Mouse (Mus musculus) MEL (cell line): ENCODE measurements at regions not wholly inside any gene's neighbourhood (a gene's known extent, or its start where the extent isn't known, plus 50 kb on each side); places are given as distances from the start of the nearest gene placed in this dataset.
A peak's percentile ranks its signal among the peaks of the same experiment; 100 is the strongest.

Experiments used
- DNase-seq: peaks from one replicate; pipeline ENCODE4 v3.0.0; 2011; ENCODE audit warnings: low read depth, low spot score
- H3K27ac ChIP-seq: 2 replicates; pipeline ENCODE4 v1.5.1; 2012; ENCODE audit warnings: low read depth, mild to moderate bottlenecking, control low read depth, low read length, moderate library complexity; ENCODE audit not compliant: control insufficient read depth
- H3K27me3 ChIP-seq, 2 experiments: fragments of 150-350 bp in 1 of 2; sonication (generic) in 1 of 2; 2 replicates each; pipeline ENCODE4 v1.6.1; 2012; ENCODE audit warnings: low read length in 2 of 2, mild to moderate bottlenecking in 2 of 2, improper control_type of control experiment in 1 of 2, moderate library complexity in 1 of 2; ENCODE audit not compliant: insufficient read depth in 2 of 2, control insufficient read depth in 1 of 2
- H3K36me3 ChIP-seq, 2 experiments: 2 replicates each; pipeline ENCODE4 v1.6.1; 2012 to 2014; ENCODE audit warnings: low read length in 2 of 2, improper control_type of control experiment in 1 of 2, inconsistent platforms in 1 of 2, mild to moderate bottlenecking in 1 of 2; ENCODE audit not compliant: insufficient read depth in 2 of 2, control insufficient read depth in 1 of 2
- H3K4me1 ChIP-seq, 2 experiments: fragments of 150-350 bp in 1 of 2; sonication (generic) in 1 of 2; 2 replicates each; pipeline ENCODE4 v1.6.1; 2012; ENCODE audit warnings: low read length in 2 of 2, improper control_type of control experiment in 1 of 2, mild to moderate bottlenecking in 1 of 2; ENCODE audit not compliant: insufficient read depth in 2 of 2, control insufficient read depth in 1 of 2
- H3K4me3 ChIP-seq, 2 experiments: fragments of 150-350 bp in 1 of 2; sonication (generic) in 1 of 2; 2 replicates each; pipeline ENCODE4 v1.5.1; 2012; ENCODE audit warnings: low read depth in 2 of 2, low read length in 2 of 2, mild to moderate bottlenecking in 2 of 2, moderate library complexity in 2 of 2, control low read depth in 1 of 2, improper control_type of control experiment in 1 of 2; ENCODE audit not compliant: control insufficient read depth in 1 of 2, insufficient read depth in 1 of 2
- H3K79me2 ChIP-seq: 2 replicates; pipeline ENCODE4 v1.6.1; 2012; ENCODE audit warnings: mild to moderate bottlenecking, low read length, moderate library complexity; ENCODE audit not compliant: control insufficient read depth, poor library complexity, insufficient read depth
- H3K9ac ChIP-seq: 2 replicates; pipeline ENCODE4 v1.6.1; 2012; ENCODE audit warnings: low read depth, mild to moderate bottlenecking, control low read depth, low read length, moderate library complexity; ENCODE audit not compliant: control insufficient read depth, poor library complexity, severe bottlenecking
- H3K9me3 ChIP-seq: fragments of 150-350 bp; sonication (generic); replicated peaks from 2 replicates; pipeline ENCODE4 v1.6.1; 2012; ENCODE audit warnings: mild to moderate bottlenecking, low read length, improper control_type of control experiment, moderate library complexity; ENCODE audit not compliant: insufficient read depth
- BHLHE40 ChIP-seq: IDR thresholded peaks from 2 replicates; pipeline ENCODE4 v1.6.1; 2012; ENCODE audit warnings: low read depth, mild to moderate bottlenecking, inconsistent platforms, low read length, improper control_type of control experiment, borderline replicate concordance
- CHD1 ChIP-seq: IDR thresholded peaks from 2 replicates; pipeline ENCODE4 v1.6.1; 2012; ENCODE audit warnings: low read depth, mild to moderate bottlenecking, inconsistent platforms, low read length, improper control_type of control experiment
- CHD2 ChIP-seq: IDR thresholded peaks from 2 replicates; pipeline ENCODE4 v1.6.1; 2011; ENCODE audit warnings: low read length, improper control_type of control experiment
- CTCF ChIP-seq, 3 experiments: IDR thresholded peaks in 2 of 3; conservative IDR thresholded peaks in 1 of 3; 2 replicates each; pipeline ENCODE4 v1.5.1; 2011 to 2012; ENCODE audit warnings: low read length in 3 of 3, low read depth in 2 of 3, mild to moderate bottlenecking in 2 of 3, improper control_type of control experiment in 1 of 3, inconsistent platforms in 1 of 3, mixed read lengths in 1 of 3, moderate library complexity in 1 of 3; ENCODE audit not compliant: control insufficient read depth in 1 of 3, insufficient read depth in 1 of 3, poor library complexity in 1 of 3, severe bottlenecking in 1 of 3
- E2F4 ChIP-seq: IDR thresholded peaks from 2 replicates; pipeline ENCODE4 v1.6.1; 2011; ENCODE audit warnings: low read depth, low read length, improper control_type of control experiment, borderline replicate concordance
- ELF1 ChIP-seq: IDR thresholded peaks from 2 replicates; pipeline ENCODE4 v1.6.1; 2014; ENCODE audit warnings: low read depth, mild to moderate bottlenecking, inconsistent platforms, low read length, improper control_type of control experiment, moderate library complexity
- EP300 ChIP-seq, 2 experiments: IDR thresholded peaks; 2 replicates each; pipeline ENCODE4 v1.6.1; 2011; ENCODE audit warnings: improper control_type of control experiment in 2 of 2, low read length in 2 of 2, low read depth in 1 of 2, mild to moderate bottlenecking in 1 of 2
- ETS1 ChIP-seq: IDR thresholded peaks from 2 replicates; pipeline ENCODE4 v1.6.1; 2012; ENCODE audit warnings: low read depth, mild to moderate bottlenecking, inconsistent platforms, low read length, improper control_type of control experiment, moderate library complexity
- GABPA ChIP-seq: IDR thresholded peaks from 2 replicates; pipeline ENCODE4 v1.6.1; 2012; ENCODE audit warnings: low read depth, mild to moderate bottlenecking, inconsistent platforms, low read length, improper control_type of control experiment, moderate library complexity
- GATA1 ChIP-seq: IDR thresholded peaks from 2 replicates; pipeline ENCODE4 v1.6.1; 2011; ENCODE audit warnings: low read depth, low read length, improper control_type of control experiment
- HCFC1 ChIP-seq: IDR thresholded peaks from 2 replicates; pipeline ENCODE4 v1.6.1; 2012; ENCODE audit warnings: low read depth, mild to moderate bottlenecking, inconsistent platforms, low read length, improper control_type of control experiment, moderate library complexity
- JUND ChIP-seq: IDR thresholded peaks from 2 replicates; pipeline ENCODE4 v1.6.1; 2011; ENCODE audit warnings: low read depth, mild to moderate bottlenecking, improper control_type of control experiment, low read length
- KAT2A ChIP-seq: conservative IDR thresholded peaks from 2 replicates; pipeline ENCODE4 v1.6.1; 2012; ENCODE audit warnings: low read depth, low read length, improper control_type of control experiment, inconsistent platforms
- MAFK ChIP-seq: IDR thresholded peaks from 2 replicates; pipeline ENCODE4 v1.6.1; 2011; ENCODE audit warnings: low read depth, mild to moderate bottlenecking, low read length, improper control_type of control experiment, borderline replicate concordance
- MAX ChIP-seq: IDR thresholded peaks from 2 replicates; pipeline ENCODE4 v1.6.1; 2011; ENCODE audit warnings: low read length, improper control_type of control experiment
- MAZ ChIP-seq: IDR thresholded peaks from 2 replicates; pipeline ENCODE4 v1.6.1; 2012; ENCODE audit warnings: low read depth, mild to moderate bottlenecking, inconsistent platforms, low read length, improper control_type of control experiment
- MXI1 ChIP-seq: IDR thresholded peaks from 2 replicates; pipeline ENCODE4 v1.6.1; 2011; ENCODE audit warnings: mild to moderate bottlenecking, low read depth, low read length, improper control_type of control experiment
- MYB ChIP-seq: IDR thresholded peaks from 2 replicates; pipeline ENCODE4 v1.6.1; 2011; ENCODE audit warnings: mild to moderate bottlenecking, low read depth, low read length, improper control_type of control experiment
- MYC ChIP-seq: IDR thresholded peaks from 2 replicates; pipeline ENCODE4 v1.6.1; 2011; ENCODE audit warnings: low read depth, mild to moderate bottlenecking, low read length, improper control_type of control experiment, moderate library complexity
- NELFE ChIP-seq: IDR thresholded peaks from 2 replicates; pipeline ENCODE4 v1.6.1; 2011; ENCODE audit warnings: low read depth, low read length, improper control_type of control experiment
- NRF1 ChIP-seq: IDR thresholded peaks from 2 replicates; pipeline ENCODE4 v1.6.1; 2014; ENCODE audit warnings: low read depth, mild to moderate bottlenecking, inconsistent platforms, low read length, improper control_type of control experiment, moderate library complexity; ENCODE audit not compliant: poor library complexity, insufficient read depth, severe bottlenecking
- POLR2AphosphoS2 ChIP-seq: IDR thresholded peaks from 2 replicates; pipeline ENCODE4 v1.6.1; 2011; ENCODE audit warnings: low read length, improper control_type of control experiment
- POLR2AphosphoS5 ChIP-seq: IDR thresholded peaks from 2 replicates; pipeline ENCODE4 v1.6.1; 2012; ENCODE audit warnings: low read depth, borderline replicate concordance, mild to moderate bottlenecking, inconsistent platforms, low read length, moderate library complexity, mixed read lengths
- RAD21 ChIP-seq: IDR thresholded peaks from 2 replicates; pipeline ENCODE4 v1.6.1; 2011; ENCODE audit warnings: mild to moderate bottlenecking, low read depth, low read length, improper control_type of control experiment
- SIN3A ChIP-seq: IDR thresholded peaks from 2 replicates; pipeline ENCODE4 v1.6.1; 2012; ENCODE audit warnings: low read length, improper control_type of control experiment, inconsistent platforms
- SMC3 ChIP-seq: IDR thresholded peaks from 2 replicates; pipeline ENCODE4 v1.6.1; 2011; ENCODE audit warnings: low read depth, low read length, improper control_type of control experiment
- TAL1 ChIP-seq: IDR thresholded peaks from 2 replicates; pipeline ENCODE4 v1.6.1; 2012; ENCODE audit warnings: mild to moderate bottlenecking, inconsistent platforms, low read length, moderate library complexity, mixed read lengths
- TBP ChIP-seq: IDR thresholded peaks from 2 replicates; pipeline ENCODE4 v1.8.0; 2011; ENCODE audit warnings: low read depth, low read length, improper control_type of control experiment
- TCF12 ChIP-seq: IDR thresholded peaks from 2 replicates; pipeline ENCODE4 v1.6.1; 2014; ENCODE audit warnings: low read depth, mild to moderate bottlenecking, inconsistent platforms, low read length, improper control_type of control experiment, moderate library complexity
- UBTF ChIP-seq: IDR thresholded peaks from 2 replicates; pipeline ENCODE4 v1.6.1; 2012; ENCODE audit warnings: low read depth, mild to moderate bottlenecking, inconsistent platforms, low read length, improper control_type of control experiment, moderate library complexity, borderline replicate concordance; ENCODE audit not compliant: insufficient read depth
- USF1 ChIP-seq: IDR thresholded peaks from 2 replicates; pipeline ENCODE4 v1.6.1; 2014; ENCODE audit warnings: low read depth, mild to moderate bottlenecking, inconsistent platforms, low read length, improper control_type of control experiment, moderate library complexity
- USF2 ChIP-seq, 2 experiments: IDR thresholded peaks; 2 replicates each; pipeline ENCODE4 v1.6.1; 2011 to 2012; ENCODE audit warnings: improper control_type of control experiment in 2 of 2, low read length in 2 of 2, borderline replicate concordance in 1 of 2, inconsistent platforms in 1 of 2, low read depth in 1 of 2, mild to moderate bottlenecking in 1 of 2; ENCODE audit not compliant: insufficient read depth in 1 of 2
- ZC3H11A ChIP-seq: IDR thresholded peaks from 2 replicates; pipeline ENCODE4 v1.6.1; 2012; ENCODE audit warnings: low read depth, mild to moderate bottlenecking, inconsistent platforms, low read length, improper control_type of control experiment
- ZKSCAN1 ChIP-seq: IDR thresholded peaks from 2 replicates; pipeline ENCODE4 v1.6.1; 2012; ENCODE audit warnings: low read depth, mild to moderate bottlenecking, inconsistent platforms, low read length, improper control_type of control experiment, moderate library complexity
- ZMIZ1 ChIP-seq: IDR thresholded peaks from 2 replicates; pipeline ENCODE4 v1.6.1; 2012; ENCODE audit warnings: low read depth, mild to moderate bottlenecking, inconsistent platforms, low read length, improper control_type of control experiment, moderate library complexity
- ZNF384 ChIP-seq: IDR thresholded peaks from 2 replicates; pipeline ENCODE4 v1.6.1; 2012; ENCODE audit warnings: low read depth, mild to moderate bottlenecking, inconsistent platforms, low read length, improper control_type of control experiment

DNA sequence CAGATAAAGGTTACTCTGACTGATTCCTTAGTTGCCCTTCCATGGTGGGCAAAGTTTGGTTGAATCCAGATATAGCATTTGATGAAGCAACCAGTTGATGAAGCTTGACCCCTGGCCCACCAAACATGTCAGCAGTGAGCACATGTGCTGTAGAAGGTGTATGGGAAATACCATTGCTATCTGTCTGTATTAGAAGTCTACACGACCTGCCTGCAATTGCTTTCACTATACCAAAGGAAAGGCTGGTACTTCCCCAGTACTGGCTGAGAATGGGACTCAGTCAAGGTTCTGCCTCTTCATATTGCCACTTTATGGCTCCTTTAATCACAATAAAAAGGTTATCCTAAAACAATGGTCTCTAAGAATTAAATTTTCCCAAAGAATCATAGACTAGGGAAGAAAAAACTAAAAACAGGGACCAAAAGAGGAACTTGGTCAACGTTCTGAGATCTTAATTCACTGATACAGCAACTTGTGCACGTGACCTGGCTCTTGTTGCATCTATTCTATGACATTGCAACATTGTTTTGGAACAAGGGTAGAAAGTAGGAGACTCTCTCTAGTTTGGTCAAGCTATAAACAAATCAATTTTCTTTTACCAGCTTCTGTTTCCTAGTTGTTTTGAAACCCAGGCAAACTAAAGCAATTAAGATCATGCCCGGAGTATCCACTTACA is 284.0 kb downstream of the Rapgef2 start:
- H3K9ac ChIP-seq, result peak overlapping the region; percentile 57
- peak; percentile 83 for DNase-seq
- no peaks in the 10 kb centered on the region for H3K27me3 ChIP-seq
- peak overlapping the region; percentile 13 to 61 for H3K4me3 ChIP-seq
- peaks cover 0 to 27% of the 10 kb centered on the region in 2 experiments; a peak in 2 of 4 replicates for H3K36me3 ChIP-seq
- peaks cover 20 to 29% of the 10 kb centered on the region in 2 experiments for H3K4me1 ChIP-seq
- no peaks in the 10 kb centered on the region for H3K79me2 ChIP-seq
- H3K27ac ChIP-seq, result peak overlapping the region; percentile 92
- no peaks in the 10 kb centered on the region for H3K9me3 ChIP-seq
- peak; percentile 78 for TF ChIP-seq SIN3A
- no peak for TF ChIP-seq SMC3
- no peak for TF ChIP-seq ZKSCAN1
- TF ChIP-seq NELFE, result peak; percentile 37; the same call in 1 of the 2 replicates
- peak; percentile 86 for TF ChIP-seq ETS1
- no peak for TF ChIP-seq MAZ
- peak; percentile 68; the same call in 1 of the 2 replicates for TF ChIP-seq MYC
- no peak for TF ChIP-seq POLR2AphosphoS2
- TF ChIP-seq USF1, result peak; percentile 98
- TF ChIP-seq ZC3H11A, result no peak
- peak; percentile 49; the same call in 1 of the 2 replicates for TF ChIP-seq MAFK
- no peak for TF ChIP-seq CHD1
- peak; percentile 60 to 94; a peak in 3 of 4 replicates for TF ChIP-seq USF2 (IDR thresholded peaks at IDR 0.05; ENCODE audit: borderline replicate concordance in 1 of 2, insufficient read depth in 1 of 2, low read depth in 1 of 2, low read length in 2 of 2)
- TF ChIP-seq TCF12, result peak; percentile 40; the same call in 1 of the 2 replicates
- TF ChIP-seq CTCF (IDR thresholded peaks at IDR 0.05 in 2 of 3, conservative IDR thresholded peaks at IDR 0.05 in 1 of 3; ENCODE audit: control insufficient read depth in 1 of 3, insufficient read depth in 1 of 3, low read depth in 2 of 3, low read length in 3 of 3, poor library complexity in 1 of 3, severe bottlenecking in 1 of 3), result no peak
- TF ChIP-seq ZMIZ1, result peak; percentile 64; the same call in 1 of the 2 replicates
- TF ChIP-seq E2F4, result no peak
- no peak; the same call in 1 of the 2 replicates for TF ChIP-seq ELF1
- no peak for TF ChIP-seq TBP
- TF ChIP-seq BHLHE40, result peak; percentile 98
- TF ChIP-seq JUND, result no peak
- TF ChIP-seq KAT2A, result no peak
- TF ChIP-seq TAL1, result no peak
- peak; percentile 45; the same call in 1 of the 2 replicates for TF ChIP-seq HCFC1
- TF ChIP-seq NRF1, result no peak
- TF ChIP-seq RAD21, result no peak
- no peak for TF ChIP-seq UBTF
- TF ChIP-seq EP300 (IDR thresholded peaks at IDR 0.05; ENCODE audit: low read depth in 1 of 2, low read length in 2 of 2), result peak; percentile 77 to 81
- TF ChIP-seq MXI1, result peak; percentile 65; the same call in 1 of the 2 replicates
- no peak for TF ChIP-seq GABPA
- peak; percentile 76 for TF ChIP-seq GATA1
- TF ChIP-seq CHD2, result no peak
- TF ChIP-seq ZNF384, result peak; percentile 72
- TF ChIP-seq MAX, result peak; percentile 98
- TF ChIP-seq MYB, result peak; percentile 18; the same call in 1 of the 2 replicates
- TF ChIP-seq POLR2AphosphoS5, result no peak
